Comparison of ENCODE assay signal across 11 mouse cellular contexts in the genomic region with DNA sequence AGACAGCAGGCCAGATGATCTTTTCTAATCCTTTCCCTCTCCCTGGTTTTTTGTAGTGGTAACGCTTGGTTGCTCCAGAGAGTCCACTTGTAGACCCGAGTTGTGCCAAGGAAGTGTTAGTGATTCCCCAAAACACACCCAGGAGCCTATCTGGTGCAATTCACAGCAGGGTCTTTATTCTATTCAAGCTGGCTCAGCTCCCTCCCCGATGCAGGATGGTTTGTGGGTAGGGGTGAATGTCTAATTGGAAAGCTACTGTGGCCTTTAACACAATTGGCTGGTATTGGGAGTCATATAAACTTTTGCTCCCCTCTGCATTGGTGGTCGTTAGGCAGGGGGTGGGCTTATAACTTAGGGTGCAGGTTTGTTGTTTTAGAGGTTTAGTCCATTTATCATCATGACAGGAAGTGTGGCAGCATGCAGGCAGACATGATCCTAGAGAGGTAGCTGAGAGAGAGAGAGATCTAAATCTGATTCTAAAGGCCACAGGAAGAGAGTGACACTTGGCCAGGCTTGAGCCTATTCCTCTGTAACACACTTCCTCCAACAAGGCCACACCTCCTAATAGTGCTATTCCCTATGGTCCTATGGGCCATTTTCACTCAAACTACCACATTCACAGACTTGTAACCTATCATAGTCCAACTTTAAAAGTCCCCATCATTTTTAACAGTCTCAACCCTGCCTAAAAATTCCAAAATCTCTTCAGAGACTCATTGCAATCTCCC. TPM values are rescaled to one million over a fixed set of nuclear protein-coding genes. Genes with fewer than 3 reads are reported as not detected.
DNase-seq lines count a peak whose midpoint lies in the region; ATAC-seq lines count a peak whose summit lies in the region.
"Had no signal": no experiment of that assay in that cellular context is flagged by ENCODE, and none has a peak within 500 bp of the region (broad histone marks: within the 10 kb centered on the region; RNA-seq: fewer than 3 reads in every experiment).

No protein-coding gene starts in this region.

- ATAC-seq in heart, embryonic 14.5 days (ENCODE audit: insufficient number of reproducible peaks, insufficient read depth, low FRiP score, low read depth) = no peak
- ATAC-seq in heart, embryonic 11.5 days (replicated peaks; ENCODE audit: insufficient number of reproducible peaks, low FRiP score, low TSS enrichment) = no peak
- ATAC-seq in kidney, embryonic 16.5 days (ENCODE audit: low FRiP score, low TSS enrichment) = no peak
- no peak for ATAC-seq in kidney, embryonic 14.5 days (ENCODE audit: low FRiP score, low TSS enrichment)
- no peak for ATAC-seq in midbrain, embryonic 15.5 days (replicated peaks)
- ATAC-seq in midbrain, embryonic 13.5 days = no peak
- ATAC-seq in forebrain, embryonic 11.5 days (replicated peaks; ENCODE audit: low FRiP score) = no peak
- ATAC-seq: forebrain, embryonic 15.5 days had no signal

- 82% methylated on average over 4 of the region's 4 CpGs for whole genome bisulfite sequencing in heart, embryonic 14.5 days
- 89% methylated on average over 4 of the region's 4 CpGs for WGBS in heart, embryonic 11.5 days (ENCODE audit: insufficient replicate concordance)
- 75% methylated on average over 4 of the region's 4 CpGs for WGBS in kidney, embryonic 16.5 days
- 90% methylated on average over 4 of the region's 4 CpGs for WGBS in kidney, embryonic 14.5 days
- WGBS in midbrain, embryonic 15.5 days = 79% methylated on average over 4 of the region's 4 CpGs
- 80% methylated on average over 4 of the region's 4 CpGs for WGBS in midbrain, embryonic 13.5 days
- WGBS in forebrain, embryonic 11.5 days = 92% methylated on average over 4 of the region's 4 CpGs

- peaks cover 0 to 9% of the 10 kb centered on the region in 2 experiments; a peak in 1 of 4 replicates for H3K4me1 ChIP-seq in heart, embryonic 14.5 days (ENCODE audit: control insufficient read depth in 2 of 2, insufficient read depth in 2 of 2, low read length in 2 of 2)
- H3K4me1 ChIP-seq in heart, embryonic 11.5 days (ENCODE audit: control insufficient read depth, insufficient read depth, low read length) = no peaks in the 10 kb centered on the region
- peaks cover 7% of the 10 kb centered on the region for H3K4me1 ChIP-seq in kidney, embryonic 16.5 days (ENCODE audit: insufficient read depth, low read length)
- 0 out of 2 replicates have a peak, but pooled peaks cover 5% of the 10 kb centered on the region for H3K4me1 ChIP-seq in kidney, embryonic 14.5 days (ENCODE audit: control insufficient read depth, insufficient read depth, low read length)
- no peaks in the 10 kb centered on the region for H3K4me1 ChIP-seq in midbrain, embryonic 15.5 days
- peaks cover 4% of the 10 kb centered on the region for H3K4me1 ChIP-seq in midbrain, embryonic 13.5 days (replicated peaks)
- H3K4me1 ChIP-seq in forebrain, embryonic 11.5 days (replicated peaks; ENCODE audit: control insufficient read depth, insufficient read depth, low read length) = no peaks in the 10 kb centered on the region
- H3K4me1 ChIP-seq: forebrain, embryonic 15.5 days had no signal

- DNase-seq in forebrain, embryonic 11.5 days (ENCODE audit: low spot score) = no peak
- DNase-seq: adrenal gland, postnatal 25 days; cerebellum, postnatal 36 days; right cerebral cortex, adult 18-20 months had no signal

- no peak overlapping the region for H3K9ac ChIP-seq in heart, embryonic 14.5 days (ENCODE audit: low read length)
- no peak overlapping the region for H3K9ac ChIP-seq in heart, embryonic 11.5 days (ENCODE audit: low read depth, low read length)
- no peak overlapping the region for H3K9ac ChIP-seq in kidney, embryonic 16.5 days (replicated peaks; ENCODE audit: low read length)
- no peak overlapping the region for H3K9ac ChIP-seq in kidney, embryonic 14.5 days (ENCODE audit: low read depth, low read length)
- no peak overlapping the region for H3K9ac ChIP-seq in midbrain, embryonic 15.5 days
- H3K9ac ChIP-seq in midbrain, embryonic 13.5 days (replicated peaks) = no peak overlapping the region
- H3K9ac ChIP-seq in forebrain, embryonic 11.5 days (ENCODE audit: low read length) = no peak overlapping the region
- H3K9ac ChIP-seq: forebrain, embryonic 15.5 days had no signal

- no peak overlapping the region for H3K4me3 ChIP-seq in heart, embryonic 14.5 days (ENCODE audit: control insufficient read depth in 1 of 2, insufficient read depth in 1 of 2, low read depth in 1 of 2, low read length in 2 of 2)
- H3K4me3 ChIP-seq in heart, embryonic 11.5 days (ENCODE audit: low read depth, low read length) = no peak overlapping the region
- no peak overlapping the region for H3K4me3 ChIP-seq in kidney, embryonic 16.5 days (ENCODE audit: low read length)
- no peak overlapping the region for H3K4me3 ChIP-seq in kidney, embryonic 14.5 days (ENCODE audit: low read length)
- H3K4me3 ChIP-seq in midbrain, embryonic 15.5 days = no peak overlapping the region
- no peak overlapping the region for H3K4me3 ChIP-seq in midbrain, embryonic 13.5 days (replicated peaks)
- no peak overlapping the region for H3K4me3 ChIP-seq in forebrain, embryonic 11.5 days (ENCODE audit: low read depth, low read length)
- H3K4me3 ChIP-seq: forebrain, embryonic 15.5 days had no signal

- no peaks in the 10 kb centered on the region for H3K27me3 ChIP-seq in heart, embryonic 14.5 days (ENCODE audit: control insufficient read depth, insufficient read depth, low read length)
- H3K27me3 ChIP-seq in heart, embryonic 11.5 days (ENCODE audit: control insufficient read depth, insufficient read depth, low read length) = no peaks in the 10 kb centered on the region
- H3K27me3 ChIP-seq in kidney, embryonic 16.5 days (ENCODE audit: insufficient read depth, low read length) = no peaks in the 10 kb centered on the region
- H3K27me3 ChIP-seq in kidney, embryonic 14.5 days (ENCODE audit: control insufficient read depth, insufficient read depth, low read length) = no peaks in the 10 kb centered on the region
- H3K27me3 ChIP-seq in midbrain, embryonic 15.5 days (replicated peaks) = no peaks in the 10 kb centered on the region
- H3K27me3 ChIP-seq in midbrain, embryonic 13.5 days = no peaks in the 10 kb centered on the region
- no peaks in the 10 kb centered on the region for H3K27me3 ChIP-seq in forebrain, embryonic 11.5 days (ENCODE audit: control insufficient read depth, insufficient read depth, low read length)
- H3K27me3 ChIP-seq: forebrain, embryonic 15.5 days had no signal

- H3K9me3 ChIP-seq in heart, embryonic 14.5 days (ENCODE audit: control insufficient read depth, low read length) = peaks cover 3% of the 10 kb centered on the region; the same call in 1 of the 2 replicates
- H3K9me3 ChIP-seq in heart, embryonic 11.5 days (replicated peaks; ENCODE audit: control insufficient read depth, low read length) = no peaks in the 10 kb centered on the region; the same call in 1 of the 2 replicates
- peaks cover 13% of the 10 kb centered on the region; the same call in 1 of the 2 replicates for H3K9me3 ChIP-seq in kidney, embryonic 16.5 days (ENCODE audit: low read length)
- peaks cover 12% of the 10 kb centered on the region; the same call in 1 of the 2 replicates for H3K9me3 ChIP-seq in kidney, embryonic 14.5 days (ENCODE audit: control insufficient read depth, low read length)
- no peaks in the 10 kb centered on the region for H3K9me3 ChIP-seq in midbrain, embryonic 15.5 days
- peaks cover 5% of the 10 kb centered on the region; the same call in 1 of the 2 replicates for H3K9me3 ChIP-seq in midbrain, embryonic 13.5 days
- H3K9me3 ChIP-seq in forebrain, embryonic 11.5 days (ENCODE audit: control insufficient read depth, low read length) = peaks cover 2% of the 10 kb centered on the region; the same call in 1 of the 2 replicates

- peaks cover 47% of the 10 kb centered on the region for H3K36me3 ChIP-seq in heart, embryonic 14.5 days (ENCODE audit: control insufficient read depth, insufficient read depth, low read length)
- peaks cover 22% of the 10 kb centered on the region for H3K36me3 ChIP-seq in heart, embryonic 11.5 days (ENCODE audit: control insufficient read depth, insufficient read depth, low read length)
- H3K36me3 ChIP-seq in kidney, embryonic 16.5 days (ENCODE audit: insufficient read depth, low read length) = peaks cover 65% of the 10 kb centered on the region
- H3K36me3 ChIP-seq in kidney, embryonic 14.5 days (ENCODE audit: control insufficient read depth, insufficient read depth, low read length) = peaks cover 39% of the 10 kb centered on the region
- H3K36me3 ChIP-seq in midbrain, embryonic 15.5 days (replicated peaks) = peaks cover 30% of the 10 kb centered on the region
- peaks cover 77% of the 10 kb centered on the region for H3K36me3 ChIP-seq in midbrain, embryonic 13.5 days
- H3K36me3 ChIP-seq in forebrain, embryonic 11.5 days (ENCODE audit: control insufficient read depth, insufficient read depth, low read length) = peaks cover 5% of the 10 kb centered on the region; the same call in 1 of the 2 replicates

- peak overlapping the region; percentile 20 to 56; a peak in 2 of 4 replicates for H3K27ac ChIP-seq in heart, embryonic 14.5 days (replicated peaks in 1 of 2; ENCODE audit: control insufficient read depth in 1 of 2, insufficient read depth in 1 of 2, low read depth in 2 of 2, low read length in 2 of 2)
- no peak overlapping the region for H3K27ac ChIP-seq in heart, embryonic 11.5 days (ENCODE audit: low read depth, low read length)
- peak overlapping the region; percentile 68 for H3K27ac ChIP-seq in kidney, embryonic 16.5 days (ENCODE audit: low read length)
- H3K27ac ChIP-seq in kidney, embryonic 14.5 days (ENCODE audit: low read depth, low read length) = no peak overlapping the region; the same call in 1 of the 2 replicates
- H3K27ac ChIP-seq in midbrain, embryonic 15.5 days = peak overlapping the region; percentile 32; the same call in 1 of the 2 replicates
- H3K27ac ChIP-seq in midbrain, embryonic 13.5 days = no peak overlapping the region
- H3K27ac ChIP-seq in forebrain, embryonic 11.5 days (ENCODE audit: low read depth, low read length) = no peak overlapping the region
- H3K27ac ChIP-seq: forebrain, embryonic 15.5 days had no signal

- H3K4me2 ChIP-seq in heart, embryonic 14.5 days (ENCODE audit: low read length) = no peak overlapping the region
- H3K4me2 ChIP-seq in heart, embryonic 11.5 days = no peak overlapping the region
- no peak overlapping the region for H3K4me2 ChIP-seq in kidney, embryonic 16.5 days (replicated peaks; ENCODE audit: low read depth, low read length)
- no peak overlapping the region for H3K4me2 ChIP-seq in kidney, embryonic 14.5 days (replicated peaks; ENCODE audit: low read depth, low read length)
- no peak overlapping the region for H3K4me2 ChIP-seq in midbrain, embryonic 15.5 days
- H3K4me2 ChIP-seq in midbrain, embryonic 13.5 days (replicated peaks) = no peak overlapping the region
- no peak overlapping the region for H3K4me2 ChIP-seq in forebrain, embryonic 11.5 days (ENCODE audit: low read depth, low read length, severe bottlenecking)
- H3K4me2 ChIP-seq: forebrain, embryonic 15.5 days had no signal

RNA-seq across cellular contexts. Expression of a gene that starts 10.7 kb away (rescaled TPM):
- not detected in 2 replicates for polyA plus RNA-seq in heart, embryonic 14.5 days (2014; fragmentation: Nextera tagmentation; extraction: Ambion mirVana)
- not detected in 2 replicates for polyA plus RNA-seq in heart, embryonic 11.5 days (2014; fragmentation: Nextera tagmentation; extraction: Ambion mirVana)
- 0.70 and 0.77 TPM in 2 replicates for polyA plus RNA-seq in kidney, embryonic 16.5 days (2015; fragmentation: Nextera tagmentation; extraction: Ambion mirVana)
- polyA plus RNA-seq in kidney, embryonic 14.5 days (2014; fragmentation: Nextera tagmentation; extraction: Ambion mirVana) = not detected in 2 replicates
- 1.5 and 3.1 TPM in 2 replicates for polyA plus RNA-seq in midbrain, embryonic 15.5 days (2015; fragmentation: Nextera tagmentation; extraction: Ambion mirVana)
- polyA plus RNA-seq in midbrain, embryonic 13.5 days (2015; fragmentation: Nextera tagmentation; extraction: Ambion mirVana) = 0.21 TPM in 1 of 2 replicates, not detected in the other
- not detected in 2 replicates for polyA plus RNA-seq in forebrain, embryonic 11.5 days (2014; fragmentation: Nextera tagmentation; extraction: Ambion mirVana)

RNA-seq across cellular contexts. Expression of a gene that starts 27.0 kb away (rescaled TPM):
- 68.0 and 72.9 TPM in 2 replicates for polyA plus RNA-seq in heart, embryonic 14.5 days (2014; fragmentation: Nextera tagmentation; extraction: Ambion mirVana)
- polyA plus RNA-seq in heart, embryonic 11.5 days (2014; fragmentation: Nextera tagmentation; extraction: Ambion mirVana) = 90.1 and 100.0 TPM in 2 replicates
- polyA plus RNA-seq in kidney, embryonic 16.5 days (2015; fragmentation: Nextera tagmentation; extraction: Ambion mirVana) = 133 and 137 TPM in 2 replicates
- 133 and 156 TPM in 2 replicates for polyA plus RNA-seq in kidney, embryonic 14.5 days (2014; fragmentation: Nextera tagmentation; extraction: Ambion mirVana)
- polyA plus RNA-seq in midbrain, embryonic 15.5 days (2015; fragmentation: Nextera tagmentation; extraction: Ambion mirVana) = 80.1 and 83.7 TPM in 2 replicates
- 87.2 and 87.7 TPM in 2 replicates for polyA plus RNA-seq in midbrain, embryonic 13.5 days (2015; fragmentation: Nextera tagmentation; extraction: Ambion mirVana)
- 133 and 142 TPM in 2 replicates for polyA plus RNA-seq in forebrain, embryonic 11.5 days (2014; fragmentation: Nextera tagmentation; extraction: Ambion mirVana)

RNA-seq across cellular contexts. Expression of a gene that starts 27.0 kb away (rescaled TPM):
- 36.5 and 36.9 TPM in 2 replicates for polyA plus RNA-seq in heart, embryonic 14.5 days (2014; fragmentation: Nextera tagmentation; extraction: Ambion mirVana)
- 39.6 and 44.7 TPM in 2 replicates for polyA plus RNA-seq in heart, embryonic 11.5 days (2014; fragmentation: Nextera tagmentation; extraction: Ambion mirVana)
- 69.8 and 73.4 TPM in 2 replicates for polyA plus RNA-seq in kidney, embryonic 16.5 days (2015; fragmentation: Nextera tagmentation; extraction: Ambion mirVana)
- 46.9 and 59.6 TPM in 2 replicates for polyA plus RNA-seq in kidney, embryonic 14.5 days (2014; fragmentation: Nextera tagmentation; extraction: Ambion mirVana)
- polyA plus RNA-seq in midbrain, embryonic 15.5 days (2015; fragmentation: Nextera tagmentation; extraction: Ambion mirVana) = 86.6 and 88.5 TPM in 2 replicates
- polyA plus RNA-seq in midbrain, embryonic 13.5 days (2015; fragmentation: Nextera tagmentation; extraction: Ambion mirVana) = 75.7 and 79.0 TPM in 2 replicates
- polyA plus RNA-seq in forebrain, embryonic 11.5 days (2014; fragmentation: Nextera tagmentation; extraction: Ambion mirVana) = 69.1 and 69.2 TPM in 2 replicates

Comparison
In these comparisons a context has a peak if more than half of its experiments do, and no peak if none do; other contexts are left out.
1. H3K27ac ChIP-seq: peak in heart, embryonic 14.5 days (2 of 2), kidney, embryonic 16.5 days (single experiment) and midbrain, embryonic 15.5 days (single experiment); none in heart, embryonic 11.5 days (single experiment), kidney, embryonic 14.5 days (single experiment), midbrain, embryonic 13.5 days (single experiment) and forebrain, embryonic 11.5 days (single experiment).